In genomic region chr3:123501798-123502197, GRCm38 (mm10) we compare ENCODE assay signal across 2 mouse cellular contexts. TPM values are rescaled to one million over a fixed set of nuclear protein-coding genes. Genes with fewer than 3 reads are reported as not detected.
"Had no signal": no experiment of that assay in that cellular context is flagged by ENCODE, and none has a peak within 500 bp of the region (broad histone marks: within the 10 kb centered on the region; RNA-seq: fewer than 3 reads in every experiment).

No protein-coding gene starts in this region.

RNA-seq across cellular contexts. Expression of gene Prss12, which starts 55.1 kb away (rescaled TPM):
- total RNA-seq: megakaryocyte progenitor cell, adult 5-6 weeks had no signal
- polyA plus RNA-seq: macrophage had no signal
